Mouse (Mus musculus) kidney, adult 2 months (tissue): ENCODE measurements around the gene Spn.

Experiments used
- CTCF ChIP-seq: fragments of 200-500 bp; conservative IDR thresholded peaks from 2 replicates; pipeline ENCODE4 v1.5.1; 2011; ENCODE audit warnings: low read depth, mild to moderate bottlenecking, control low read depth, low read length, moderate library complexity, mixed read lengths; ENCODE audit not compliant: insufficient read depth, insufficient read length
- POLR2A ChIP-seq: fragments of 200-500 bp; IDR thresholded peaks from one replicate; pipeline ENCODE4 v1.6.1; 2011; ENCODE audit warnings: low read depth, low read length, control low read depth

- no peak for TF ChIP-seq CTCF
- TF ChIP-seq POLR2A = no peak
Observed at GRCm38 (mm10) chr7:127113614-127114259, 23.9 kb downstream of the Spn start.
